Mouse (Mus musculus): ENCODE measurements around the gene Sec61a2. TPM values are rescaled to one million over a fixed set of nuclear protein-coding genes. Genes with fewer than 3 reads are reported as not detected.

The Sec61a2 gene
- polyA plus RNA-seq, 1 experiment from 2014 or later: 19.6 TPM

- Histone ChIP-seq H3K27me3 (ENCODE audit: control insufficient read depth, insufficient read depth, low read length) (no peaks in the 10 kb centered on the region), H3K9me3 (ENCODE audit: control insufficient read depth, low read length) (no peaks in the 10 kb centered on the region), H3K4me2 (replicated peaks; ENCODE audit: low read depth) (no peak overlapping the region), H3K4me3 (ENCODE audit: low read depth, low read length) (no peak overlapping the region), H3K9ac (ENCODE audit: low read length) (no peak overlapping the region), H3K27ac (replicated peaks) (no peak overlapping the region), H3K36me3 (ENCODE audit: control insufficient read depth, insufficient read depth, low read length) (peaks cover 10% of the 10 kb centered on the region; the same call in 1 of the 2 replicates), H3K4me1 (replicated peaks; ENCODE audit: control insufficient read depth, insufficient read depth) (no peaks in the 10 kb centered on the region)
- WGBS: 63% methylated on average over 5 of the region's 5 CpGs
- ATAC-seq (ENCODE audit: low FRiP score, low TSS enrichment) (no peak), DNase-seq (ENCODE audit: low spot score) (no peak)
- TF ChIP-seq EP300 (optimal IDR thresholded peaks at IDR 0.05) (no peak), CTCF (IDR thresholded peaks at IDR 0.05; ENCODE audit: low read depth) (no peak)
These were observed 70.5 kb downstream of the Sec61a2 start for GRCm38 (mm10) chr2:5824685-5825084.

- Histone ChIP-seq H3K9ac (ENCODE audit: low read length) (no peak overlapping the region), H3K27ac (replicated peaks) (no peak overlapping the region), H3K4me2 (replicated peaks; ENCODE audit: low read depth) (no peak overlapping the region), H3K4me1 (replicated peaks; ENCODE audit: control insufficient read depth, insufficient read depth) (no peaks in the 10 kb centered on the region), H3K27me3 (ENCODE audit: control insufficient read depth, insufficient read depth, low read length) (no peaks in the 10 kb centered on the region), H3K9me3 (ENCODE audit: control insufficient read depth, low read length) (no peaks in the 10 kb centered on the region), H3K4me3 (ENCODE audit: low read depth, low read length) (no peak overlapping the region), H3K36me3 (ENCODE audit: control insufficient read depth, insufficient read depth, low read length) (peaks cover 12% of the 10 kb centered on the region)
- TF ChIP-seq EP300 (optimal IDR thresholded peaks at IDR 0.05) (no peak), CTCF (IDR thresholded peaks at IDR 0.05; ENCODE audit: low read depth) (peak; percentile 64)
- no peak for DNase-seq (ENCODE audit: low spot score)
- WGBS: 26% methylated on average over 1 of the region's 1 CpGs
- ATAC-seq (ENCODE audit: low FRiP score, low TSS enrichment): no peak
These were observed 71.0 kb downstream of the Sec61a2 start for GRCm38 (mm10) chr2:5824213-5824612.

- Histone ChIP-seq H3K9me3 (ENCODE audit: control insufficient read depth, low read length) (no peaks in the 10 kb centered on the region), H3K4me3 (ENCODE audit: low read depth, low read length) (no peak overlapping the region), H3K27ac (replicated peaks) (no peak overlapping the region), H3K4me1 (replicated peaks; ENCODE audit: control insufficient read depth, insufficient read depth) (no peaks in the 10 kb centered on the region), H3K27me3 (ENCODE audit: control insufficient read depth, insufficient read depth, low read length) (no peaks in the 10 kb centered on the region), H3K36me3 (ENCODE audit: control insufficient read depth, insufficient read depth, low read length) (peaks cover 16% of the 10 kb centered on the region), H3K9ac (ENCODE audit: low read length) (no peak overlapping the region), H3K4me2 (replicated peaks; ENCODE audit: low read depth) (no peak overlapping the region)
- 89% methylated on average over 6 of the region's 6 CpGs for WGBS
- ATAC-seq (ENCODE audit: low FRiP score, low TSS enrichment): no peak
- DNase-seq (ENCODE audit: low spot score): no peak
- no peak for TF ChIP-seq EP300 (optimal IDR thresholded peaks at IDR 0.05)
- no peak for TF ChIP-seq CTCF (IDR thresholded peaks at IDR 0.05; ENCODE audit: low read depth)
These were observed 72.8 kb downstream of the Sec61a2 start for GRCm38 (mm10) chr2:5822449-5822848.

GRCm38 (mm10) chr2:5821264-5821663, 74.0 kb downstream of the Sec61a2 start:
- H3K9ac ChIP-seq (ENCODE audit: low read length): no peak overlapping the region
- H3K4me2 ChIP-seq (replicated peaks; ENCODE audit: low read depth): no peak overlapping the region
- DNase-seq (ENCODE audit: low spot score) (no peak), ATAC-seq (ENCODE audit: low FRiP score, low TSS enrichment) (no peak)
- H3K27me3 ChIP-seq (ENCODE audit: control insufficient read depth, insufficient read depth, low read length): no peaks in the 10 kb centered on the region
- TF ChIP-seq EP300 (optimal IDR thresholded peaks at IDR 0.05): no peak
- no peak for TF ChIP-seq CTCF (IDR thresholded peaks at IDR 0.05; ENCODE audit: low read depth)
- H3K4me1 ChIP-seq (replicated peaks; ENCODE audit: control insufficient read depth, insufficient read depth): no peaks in the 10 kb centered on the region
- H3K9me3 ChIP-seq (ENCODE audit: control insufficient read depth, low read length): no peaks in the 10 kb centered on the region
- H3K36me3 ChIP-seq (ENCODE audit: control insufficient read depth, insufficient read depth, low read length): peaks cover 18% of the 10 kb centered on the region
- WGBS: 85% methylated on average over 10 of the region's 10 CpGs
- H3K27ac ChIP-seq (replicated peaks): no peak overlapping the region
- no peak overlapping the region for H3K4me3 ChIP-seq (ENCODE audit: low read depth, low read length)

Other genes starting within 250 kb of the Sec61a2 start
- gene Camk1d, start 180.9 kb downstream of the Sec61a2 start, polyA plus RNA-seq (2015; fragmentation: Nextera tagmentation; extraction: Ambion mirVana): 6.7 and 8.4 TPM in 2 replicates
- gene Nudt5, start 50.4 kb downstream of the Sec61a2 start, polyA plus RNA-seq (2015; fragmentation: Nextera tagmentation; extraction: Ambion mirVana): 27.2 and 29.1 TPM in 2 replicates
- gene Cdc123, start 50.3 kb downstream of the Sec61a2 start, polyA plus RNA-seq (2015; fragmentation: Nextera tagmentation; extraction: Ambion mirVana): 168 and 184 TPM in 2 replicates
- gene Gm13199, start 32.5 kb downstream of the Sec61a2 start, polyA plus RNA-seq (2015; fragmentation: Nextera tagmentation; extraction: Ambion mirVana): 0.25 and 0.32 TPM in 2 replicates
- gene Dhtkd1, start 47.4 kb upstream of the Sec61a2 start, polyA plus RNA-seq (2015; fragmentation: Nextera tagmentation; extraction: Ambion mirVana): 0.65 TPM in 2 replicates
- 4.9 and 5.3 TPM in 2 replicates for gene Upf2, start 56.0 kb upstream of the Sec61a2 start, polyA plus RNA-seq (2015; fragmentation: Nextera tagmentation; extraction: Ambion mirVana)
- 49.0 and 55.2 TPM in 2 replicates for gene Proser2, start 234.8 kb upstream of the Sec61a2 start, polyA plus RNA-seq (2015; fragmentation: Nextera tagmentation; extraction: Ambion mirVana)